Mouse (Mus musculus) cerebellum, adult 9-10 months (tissue): Measurements from ENCODE around the gene Jkamp.
A peak's percentile ranks its signal among the peaks of the same experiment; 100 is the strongest.

Experiments
- DNase-seq: peaks from one replicate; pipeline ENCODE4 v3.0.0; 2022

Jkamp gene

DNA sequence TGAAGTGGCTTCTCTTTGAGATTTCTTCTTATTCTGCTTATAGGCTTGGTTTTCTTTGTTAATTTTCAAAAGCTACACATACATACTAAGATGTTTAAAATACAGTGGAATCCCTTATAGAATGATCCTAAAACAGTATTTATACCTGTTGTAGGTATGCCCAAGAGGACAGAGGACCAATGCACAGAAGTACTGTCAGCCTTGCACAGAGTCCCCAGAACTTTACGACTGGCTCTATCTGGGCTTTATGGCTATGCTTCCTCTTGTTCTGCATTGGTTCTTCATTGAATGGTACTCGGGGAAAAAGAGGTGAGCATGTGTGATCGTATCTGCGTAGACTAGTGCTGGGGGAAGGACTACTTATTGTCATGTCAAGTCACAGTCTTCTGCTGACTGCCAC is 4.4 kb downstream of the Jkamp start:
- no peak for DNase-seq

DNA sequence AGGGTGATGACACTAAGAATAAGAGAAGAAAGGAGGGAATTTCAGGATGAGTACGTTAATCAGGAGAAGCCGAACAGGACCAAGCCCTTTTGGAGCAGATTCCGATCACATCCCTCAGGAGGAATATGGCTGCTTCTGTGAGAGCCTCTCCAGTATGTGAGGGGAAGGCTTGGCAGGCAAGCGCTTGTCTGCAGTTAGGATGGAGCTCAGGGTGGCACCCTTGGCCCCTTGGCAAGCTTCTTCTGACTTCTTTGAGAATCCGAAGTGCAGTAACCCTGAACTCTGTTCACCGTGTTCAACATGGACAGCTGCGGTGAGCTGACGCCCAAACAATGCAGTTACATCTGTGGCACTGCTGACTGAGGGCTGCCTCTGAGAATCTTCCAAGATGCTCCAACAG is 11.6 kb downstream of the Jkamp start:
- DNase-seq, result no peak

DNA sequence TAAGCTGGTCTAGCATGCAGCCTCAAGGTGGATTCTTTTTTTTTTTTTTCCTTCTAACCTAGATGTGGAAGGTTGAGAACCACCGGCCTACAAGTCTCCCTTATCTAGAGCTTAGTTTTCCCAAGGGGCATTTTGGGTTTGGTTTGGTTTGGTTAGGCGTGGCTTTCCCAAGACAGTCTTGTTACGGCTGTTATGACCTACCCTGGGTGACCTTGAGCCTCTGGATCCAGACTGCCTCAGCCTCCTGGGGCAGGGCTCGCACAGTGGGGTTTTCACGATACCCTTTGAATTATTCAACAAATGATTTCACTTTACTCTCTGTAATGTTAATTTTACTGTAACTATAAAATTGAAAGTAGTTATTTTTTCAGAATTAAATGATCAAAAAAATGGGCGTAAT is 17.4 kb downstream of the Jkamp start:
- no peak for DNase-seq

DNA sequence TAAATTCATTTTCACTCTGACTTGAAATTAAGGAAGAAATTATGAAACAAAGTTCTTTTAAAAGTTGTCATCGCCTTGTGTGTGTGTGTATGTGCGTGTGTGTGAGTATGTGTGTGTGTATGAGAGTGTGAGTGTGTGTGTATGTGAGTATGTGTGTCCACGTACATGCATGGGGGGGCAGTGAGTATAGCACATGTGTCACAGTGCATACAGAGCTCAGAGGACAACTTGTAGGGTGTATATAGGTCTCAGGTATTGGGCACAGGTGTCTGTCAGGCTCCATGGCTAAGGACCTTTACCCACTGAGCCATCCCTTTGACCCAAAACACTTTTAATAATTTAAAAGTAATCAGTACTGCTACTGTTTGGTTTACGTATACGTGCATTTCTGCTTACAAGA is 18.6 kb downstream of the Jkamp start:
- DNase-seq, result no peak

DNA sequence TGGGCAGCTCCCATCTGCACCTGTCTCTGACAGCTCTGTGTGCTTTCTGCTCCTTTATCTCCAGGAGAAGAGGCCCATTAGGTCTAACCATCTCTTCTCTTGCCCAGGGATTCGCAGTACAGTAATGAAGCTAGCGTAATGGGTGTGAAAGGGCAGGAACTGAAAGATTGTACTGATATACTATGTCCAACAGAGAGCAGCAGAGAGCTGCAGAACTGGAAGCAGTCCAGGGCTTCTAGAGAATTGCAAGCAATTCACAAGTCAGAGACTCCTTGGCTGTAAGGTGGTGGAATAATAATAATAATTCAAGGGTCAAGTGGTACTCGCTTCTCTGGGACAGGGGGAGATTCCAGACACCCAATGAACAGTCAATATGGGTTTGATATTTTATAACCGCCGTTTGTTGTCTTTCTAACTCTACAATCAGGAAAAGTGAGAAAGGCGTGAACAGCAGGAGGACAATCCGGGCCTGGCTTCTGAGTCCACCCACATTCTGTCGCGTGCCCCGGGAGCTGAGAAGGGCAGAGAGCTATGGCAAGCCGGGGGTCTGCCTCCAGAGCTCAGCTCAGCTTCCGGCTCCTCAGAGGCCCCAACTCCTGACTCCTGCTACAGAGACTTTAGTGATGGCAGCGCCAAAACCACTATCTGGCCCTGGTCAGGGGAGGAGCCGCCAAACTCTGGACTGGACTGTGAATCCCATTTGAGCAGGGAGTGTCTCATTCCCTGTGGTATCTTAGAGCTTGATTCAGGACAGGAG is 19.3 kb downstream of the Jkamp start:
- peak; percentile 86 for DNase-seq

DNA sequence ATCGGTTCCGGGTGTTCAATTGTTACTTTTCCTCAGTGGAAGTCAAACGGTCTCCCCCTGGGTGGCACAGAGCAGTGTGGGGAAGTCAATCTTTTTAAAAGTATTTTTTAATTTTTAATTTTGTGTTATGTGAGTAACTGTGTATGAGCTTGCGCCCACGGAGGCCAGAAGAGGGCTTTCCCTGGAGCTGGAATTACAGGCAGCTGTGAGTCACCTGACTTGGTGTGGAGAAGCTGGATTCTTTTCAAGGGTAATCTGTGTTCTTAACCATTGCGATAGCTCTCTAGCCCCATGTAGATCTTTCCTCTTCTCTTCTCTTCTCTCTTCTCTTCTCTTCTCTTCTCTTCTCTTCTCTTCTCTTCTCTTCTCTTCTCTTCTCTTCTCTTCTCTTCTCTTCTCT is 29.7 kb downstream of the Jkamp start:
- DNase-seq, result no peak

DNA sequence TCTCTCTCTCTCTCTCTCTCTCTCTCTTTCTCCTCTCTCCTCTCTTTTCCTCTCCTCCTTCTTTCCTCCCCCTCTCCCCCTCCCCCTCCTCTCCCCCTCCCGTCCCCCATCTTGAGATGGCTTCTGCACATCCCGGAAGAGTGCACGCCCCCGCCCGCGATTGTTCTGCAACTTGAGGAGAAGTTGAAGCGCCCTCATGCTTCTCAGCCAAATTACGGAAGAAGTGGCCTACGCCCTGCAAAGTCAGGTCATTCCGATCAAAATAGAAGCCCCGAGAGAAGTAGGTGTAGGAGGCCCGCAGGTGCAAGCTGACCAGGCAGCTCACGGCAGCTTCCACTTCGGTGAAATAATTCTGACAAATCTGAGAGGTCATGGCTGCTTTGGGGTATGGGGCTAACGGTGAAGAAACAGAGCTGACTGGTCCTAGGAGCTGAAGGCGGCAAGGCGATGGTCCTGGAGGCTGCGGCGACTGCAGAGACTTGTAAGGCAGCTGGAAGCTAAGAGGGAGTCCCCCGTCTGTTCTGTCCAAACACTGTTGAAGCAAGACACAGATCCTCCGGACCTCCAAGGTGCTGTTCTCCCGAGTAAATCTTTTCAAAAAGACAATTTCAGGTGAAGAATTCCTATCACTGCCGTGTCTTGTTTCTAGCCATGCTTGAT is 30.4 kb downstream of the Jkamp start:
- no peak for DNase-seq

DNA sequence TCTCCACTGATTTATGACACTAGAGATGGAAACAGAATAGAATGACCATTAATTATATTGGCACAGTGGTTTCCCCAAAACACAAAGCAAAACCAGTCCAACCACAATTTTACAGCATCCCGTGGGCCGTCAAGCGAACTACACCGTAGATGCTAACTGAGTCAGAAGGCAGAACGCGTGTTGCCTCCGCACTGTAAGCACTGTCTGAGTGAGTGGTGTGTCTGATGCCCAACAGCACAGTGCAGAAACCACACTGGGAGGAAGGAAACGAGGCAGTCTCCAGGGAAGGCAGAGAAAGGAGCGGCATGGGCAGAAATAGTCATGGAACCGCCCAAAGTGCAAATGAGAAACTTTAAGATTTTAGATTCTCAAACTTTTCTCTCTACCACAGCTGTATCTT is 43.8 kb downstream of the Jkamp start:
- DNase-seq, result no peak

DNA sequence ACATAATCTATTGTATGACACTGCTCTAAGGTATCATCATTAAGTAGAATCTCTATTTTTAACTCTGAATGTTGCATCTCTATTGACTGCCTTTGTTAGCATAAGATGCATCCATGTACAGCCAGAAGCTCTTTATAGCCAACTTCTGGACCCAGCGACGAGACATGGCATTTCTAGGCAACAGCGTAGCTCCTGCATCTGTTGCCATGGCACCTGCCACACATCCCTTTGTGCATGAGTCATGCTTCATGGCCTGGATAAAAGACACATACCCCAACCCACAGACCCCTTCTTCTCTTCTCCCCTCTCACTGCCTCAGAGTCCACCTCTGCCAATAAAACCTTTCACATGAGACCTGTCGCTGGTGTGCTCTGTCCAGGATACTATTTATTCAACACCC is 65.4 kb downstream of the Jkamp start:
- DNase-seq, result no peak
